Mouse (Mus musculus) thymus, postnatal 36 days (tissue): ENCODE results near the gene Impad1.

Experiments
- DNase-seq, 2 experiments: peaks; one replicate each; pipeline ENCODE4 v3.0.0; 2022; ENCODE audit warnings: mixed read lengths in 2 of 2

Impad1 gene

DNA sequence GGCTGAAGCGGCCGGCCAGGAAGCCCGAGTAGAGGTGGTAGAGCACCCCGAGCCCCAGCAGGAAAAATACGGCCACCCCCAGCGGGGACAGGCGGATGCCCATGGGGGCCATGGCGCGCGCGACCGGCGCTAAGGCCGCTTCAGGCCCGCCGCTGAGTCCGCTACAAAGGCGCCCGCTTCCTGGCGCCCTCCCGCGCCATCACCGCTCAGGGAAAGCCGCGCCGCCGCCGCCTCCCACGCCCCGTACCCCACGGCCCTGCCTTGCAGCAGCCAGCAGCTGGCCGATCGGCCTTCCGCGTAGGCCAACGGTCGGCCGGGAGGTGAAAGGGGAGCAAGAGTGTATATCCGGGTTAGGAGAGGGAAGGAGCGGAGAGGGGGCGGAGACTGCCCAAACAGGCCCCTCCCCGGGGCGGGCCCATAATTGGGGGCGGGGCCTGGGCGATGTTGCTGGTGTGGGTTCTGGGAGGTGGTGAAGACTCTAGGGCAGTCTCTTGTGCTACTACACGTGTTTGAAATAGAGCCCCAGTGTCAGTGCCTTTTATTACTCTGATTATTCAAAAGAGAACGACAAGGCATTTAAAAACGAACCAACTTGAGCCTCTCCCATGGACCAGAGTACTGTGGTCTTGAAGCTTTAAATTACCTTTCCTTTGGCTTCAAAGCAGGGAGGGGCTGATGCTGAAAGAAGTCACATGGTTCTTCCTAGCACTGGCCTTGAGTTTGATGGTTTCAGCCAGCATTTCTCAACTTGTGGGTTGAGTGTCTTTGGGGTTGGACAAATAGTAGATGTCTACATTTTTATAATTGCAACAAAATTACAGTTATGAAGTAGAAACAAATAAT lies at the start of gene Impad1:
TSS of gene Impad1 (minus strand) at position 364 of the 843 bp plus-strand sequence.
- peak; percentile 89 for DNase-seq

DNA sequence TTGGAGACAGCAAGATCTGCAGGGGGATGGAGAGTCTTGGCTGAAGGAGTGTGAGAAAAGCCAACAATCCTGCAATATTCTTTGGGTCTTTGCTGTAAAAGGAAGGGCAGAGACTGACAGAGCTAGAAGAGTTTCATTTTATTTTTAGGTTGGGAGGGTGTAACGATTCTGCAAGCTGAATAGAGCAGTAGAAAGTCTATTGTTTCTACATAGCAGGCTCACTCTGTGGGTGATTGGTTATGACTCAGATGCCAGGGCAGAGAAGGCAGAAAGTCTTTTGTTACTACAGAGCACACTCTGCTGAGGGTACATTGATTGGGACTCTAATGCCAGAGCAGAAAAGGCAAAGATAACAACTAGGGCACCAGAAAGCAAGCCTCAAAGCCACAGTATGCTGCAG lies 47.0 kb upstream of the Impad1 start:
- DNase-seq, result no peak

DNA sequence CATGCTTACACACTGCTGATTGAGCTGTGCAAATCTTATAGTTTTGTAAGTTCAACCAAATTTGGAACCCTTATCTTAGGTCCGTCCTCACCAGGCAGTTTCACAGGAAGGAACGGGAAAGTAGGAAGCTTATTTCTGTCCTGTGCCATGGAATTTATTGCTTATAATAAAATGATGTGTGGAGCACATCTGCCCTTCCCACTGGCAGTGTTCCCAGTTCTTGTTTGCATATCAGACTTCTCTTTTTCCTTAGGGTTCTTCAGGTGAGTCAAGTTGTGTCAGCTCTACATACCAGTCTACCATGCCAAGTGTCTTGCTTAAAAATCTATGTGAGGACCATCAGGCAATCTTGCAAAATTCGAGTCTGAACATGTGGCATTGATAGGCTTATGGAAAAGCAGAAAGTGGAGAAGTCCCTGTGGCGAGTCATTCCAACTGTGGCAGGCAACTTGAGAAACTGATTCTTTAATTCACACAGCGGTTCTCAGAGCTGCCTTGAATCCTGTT lies 40.7 kb upstream of the Impad1 start:
- DNase-seq, result no peak

DNA sequence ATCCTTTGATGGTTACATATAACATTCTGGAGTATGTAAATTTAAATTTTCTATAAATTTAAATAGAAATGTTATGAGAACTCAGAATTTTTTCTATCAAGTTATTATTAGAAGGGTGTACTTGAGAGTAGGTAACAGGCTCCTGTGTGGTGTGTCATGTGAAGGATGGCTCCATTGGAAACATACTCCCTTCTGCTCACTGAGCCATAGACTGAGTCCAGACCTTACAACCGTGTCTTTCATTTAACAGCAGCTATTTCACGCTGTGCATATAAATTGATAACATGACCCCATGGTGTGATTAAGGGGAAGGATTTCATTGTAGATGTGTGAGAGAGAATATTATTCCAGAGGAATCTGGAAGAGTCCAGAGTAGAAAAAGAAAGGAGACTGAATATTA lies 35.0 kb upstream of the Impad1 start:
- no peak for DNase-seq

DNA sequence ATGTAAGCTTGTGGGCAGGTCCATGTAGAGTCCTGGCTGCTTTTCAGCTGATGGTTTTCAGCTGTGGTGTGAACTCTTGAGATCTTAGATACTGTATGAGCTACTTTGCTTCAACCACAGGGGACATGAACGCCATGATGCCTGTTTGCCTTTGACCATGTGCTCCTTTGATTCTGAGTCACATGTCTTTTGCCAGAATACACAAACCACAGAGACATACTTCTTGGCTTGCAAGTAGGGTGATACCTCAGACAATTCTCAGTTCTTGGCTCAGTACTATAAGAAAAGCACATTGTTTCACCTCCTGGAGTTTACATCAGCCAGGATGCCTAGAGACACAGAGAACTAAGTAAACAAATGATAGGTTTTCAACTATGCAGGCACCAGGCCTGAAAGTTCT lies 29.0 kb upstream of the Impad1 start:
- DNase-seq, result no peak

DNA sequence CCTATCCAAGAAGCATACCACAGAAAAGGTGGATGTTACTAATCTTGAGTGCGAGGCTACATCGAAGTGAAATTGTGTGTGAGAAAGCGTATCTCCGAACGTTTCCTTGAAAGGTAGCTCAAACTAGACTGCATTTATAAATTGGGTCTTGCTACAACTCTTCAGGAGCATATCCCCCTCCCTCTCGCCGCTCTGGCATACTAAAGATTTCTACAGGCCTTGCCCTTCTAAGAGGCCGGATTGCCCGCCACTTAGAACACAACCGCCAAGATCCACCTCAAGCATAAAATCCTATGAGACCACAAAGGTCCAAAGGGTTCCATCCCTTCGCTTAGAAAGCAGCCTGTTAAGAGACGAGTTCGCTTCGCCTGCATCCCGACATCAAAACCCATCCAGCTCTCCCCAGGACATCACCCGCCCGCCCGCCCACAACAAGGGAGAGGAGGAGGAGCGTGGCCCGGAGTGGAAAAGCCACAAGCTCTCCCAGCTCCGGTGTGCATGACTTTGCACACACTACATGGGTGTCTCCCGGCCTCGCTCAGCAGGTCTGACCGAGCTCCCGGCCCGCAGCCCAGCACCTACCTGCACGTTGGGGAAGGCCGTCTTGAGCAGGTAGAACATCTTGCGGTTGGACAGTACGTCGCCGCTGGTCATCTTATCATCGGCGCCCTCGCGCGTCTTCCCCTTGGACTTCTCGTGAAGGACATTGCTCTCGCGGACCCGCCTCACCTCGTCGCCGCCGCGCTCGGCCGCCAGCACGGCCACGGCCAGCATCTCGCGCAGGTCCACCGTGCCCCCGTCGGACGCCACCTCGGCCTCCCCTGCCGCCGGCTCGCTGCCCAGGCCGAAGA lies 789 bp downstream of the Impad1 start:
- peak; percentile 25 to 43 for DNase-seq

DNA sequence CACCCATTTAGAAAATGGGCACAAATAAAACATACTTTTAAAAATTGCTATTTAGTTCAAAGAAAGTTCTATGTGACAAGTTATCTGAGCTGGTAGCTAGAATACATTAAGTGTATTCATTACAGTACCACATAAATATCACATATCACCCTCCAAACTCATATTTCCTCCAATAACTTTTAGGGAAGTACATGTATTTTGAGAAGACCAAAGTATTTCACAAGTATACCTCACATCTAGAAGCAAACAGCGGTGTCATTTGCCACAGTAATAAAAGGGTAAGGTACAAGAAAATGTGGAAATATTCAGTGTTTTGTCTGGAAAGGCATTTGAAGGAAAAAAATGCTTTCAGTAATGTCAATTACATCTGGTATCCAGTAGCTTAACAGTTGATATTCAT lies 2.0 kb downstream of the Impad1 start:
- DNase-seq, result no peak

DNA sequence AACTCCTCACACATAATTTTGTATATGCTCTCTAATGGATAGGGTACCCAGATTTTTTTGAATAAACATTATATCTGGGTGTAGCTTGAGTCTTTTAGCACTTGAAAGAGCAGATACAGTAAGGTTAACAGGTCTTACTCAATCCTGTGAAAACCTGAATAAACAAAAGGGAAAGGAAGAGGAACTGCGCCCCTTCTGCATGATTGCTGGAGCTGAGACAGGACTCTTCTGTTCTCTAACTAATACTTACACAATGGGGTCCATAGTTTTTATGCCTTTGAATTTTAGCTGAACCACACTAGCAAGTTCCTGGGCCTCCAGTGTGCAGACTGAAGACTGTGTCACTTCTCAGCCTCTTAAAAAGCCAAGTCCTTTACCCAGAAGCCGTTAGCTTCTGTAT lies 8.0 kb downstream of the Impad1 start:
- DNase-seq, result no peak

DNA sequence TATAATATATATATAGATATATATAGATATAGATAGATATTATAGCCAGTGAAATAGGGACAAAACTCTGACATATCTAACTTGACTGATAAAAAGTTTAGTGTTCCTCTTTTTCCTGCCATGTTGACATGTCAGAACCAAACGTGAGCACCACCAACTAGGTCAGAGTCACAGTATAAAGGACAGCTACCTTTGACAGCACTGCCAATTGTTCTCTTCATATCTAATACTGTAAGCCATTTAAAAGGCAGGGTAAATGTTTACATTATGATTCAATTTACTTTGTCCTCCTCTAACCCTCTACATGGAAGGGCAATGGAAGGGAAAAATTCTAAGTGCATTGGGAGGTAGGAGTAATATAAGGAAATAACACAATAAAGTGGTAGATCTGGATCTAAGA lies 8.8 kb downstream of the Impad1 start:
- DNase-seq, result no peak

DNA sequence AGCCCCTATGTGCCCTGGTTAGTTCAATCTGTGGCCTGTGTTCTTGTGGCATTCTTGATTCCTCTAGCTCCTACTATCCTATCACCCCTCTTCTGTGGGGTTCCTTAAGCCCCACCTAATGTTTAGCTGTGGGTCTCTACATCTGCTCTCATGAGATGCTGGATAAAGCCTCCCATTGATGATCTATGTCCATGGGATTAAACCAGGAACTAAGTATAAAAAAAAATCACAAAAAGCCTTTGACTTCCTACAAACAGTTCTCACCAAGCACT lies 9.5 kb downstream of the Impad1 start:
- DNase-seq, result no peak

DNA sequence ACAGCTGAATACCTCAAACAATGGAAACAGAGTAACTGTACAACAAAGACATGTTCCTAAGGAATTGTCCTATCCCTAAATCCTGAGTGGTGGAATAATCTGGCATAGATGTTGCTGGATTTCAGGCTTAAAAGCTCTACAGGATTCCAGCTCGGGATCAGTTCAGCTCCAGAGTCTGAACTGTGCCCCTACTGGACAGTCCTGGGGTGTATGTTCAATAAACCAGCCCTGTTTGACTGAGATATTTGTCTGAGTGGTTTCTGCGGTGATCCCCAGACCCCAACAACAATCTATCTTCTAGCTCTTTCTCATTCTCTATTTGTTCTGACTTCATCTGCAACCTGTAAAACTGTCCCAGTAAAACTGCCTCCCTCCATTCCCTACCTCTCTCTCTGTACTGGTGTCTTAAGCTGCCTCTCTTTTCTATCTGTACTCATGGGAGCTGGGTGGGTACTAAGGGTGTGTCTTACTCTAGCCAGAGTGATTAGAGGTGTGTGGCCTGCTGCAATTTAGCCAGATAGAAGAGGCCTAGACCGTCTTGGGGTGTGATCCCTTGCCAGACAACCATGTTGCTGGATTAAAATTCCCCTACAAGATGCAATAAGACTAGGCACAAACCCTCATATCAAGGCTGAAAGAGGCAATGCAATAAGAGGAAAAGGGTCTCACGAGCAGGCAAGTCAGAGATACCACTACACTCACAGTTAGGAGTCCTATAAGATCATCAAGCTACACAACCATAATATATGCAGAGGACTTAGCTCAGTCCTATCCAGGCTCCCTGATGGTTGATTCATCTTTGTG lies 10.1 kb downstream of the Impad1 start:
- DNase-seq, result no peak

DNA sequence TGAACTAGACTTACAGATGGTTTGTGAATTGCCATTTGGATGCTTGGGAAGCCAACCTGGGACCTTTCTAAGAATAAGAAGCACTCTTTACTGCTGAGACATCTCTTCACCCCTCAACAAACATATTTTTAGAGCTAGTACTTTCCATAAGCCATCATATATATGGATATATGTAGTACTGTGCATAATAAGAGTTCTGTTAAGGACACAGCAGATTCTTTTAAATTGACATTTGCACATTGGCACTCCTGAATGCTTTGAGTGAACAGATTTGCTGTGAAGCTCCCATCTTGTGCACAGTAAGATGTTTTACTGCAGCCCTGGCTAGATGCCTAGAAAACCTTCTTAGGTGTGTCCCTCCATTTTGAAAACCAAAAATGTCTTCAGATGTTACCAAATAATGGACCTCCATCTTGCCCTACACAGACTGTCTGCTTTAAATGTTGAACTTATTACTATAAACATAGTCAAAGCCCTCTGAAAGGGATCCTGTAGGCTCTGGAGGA lies 13.8 kb downstream of the Impad1 start:
- DNase-seq, result no peak

DNA sequence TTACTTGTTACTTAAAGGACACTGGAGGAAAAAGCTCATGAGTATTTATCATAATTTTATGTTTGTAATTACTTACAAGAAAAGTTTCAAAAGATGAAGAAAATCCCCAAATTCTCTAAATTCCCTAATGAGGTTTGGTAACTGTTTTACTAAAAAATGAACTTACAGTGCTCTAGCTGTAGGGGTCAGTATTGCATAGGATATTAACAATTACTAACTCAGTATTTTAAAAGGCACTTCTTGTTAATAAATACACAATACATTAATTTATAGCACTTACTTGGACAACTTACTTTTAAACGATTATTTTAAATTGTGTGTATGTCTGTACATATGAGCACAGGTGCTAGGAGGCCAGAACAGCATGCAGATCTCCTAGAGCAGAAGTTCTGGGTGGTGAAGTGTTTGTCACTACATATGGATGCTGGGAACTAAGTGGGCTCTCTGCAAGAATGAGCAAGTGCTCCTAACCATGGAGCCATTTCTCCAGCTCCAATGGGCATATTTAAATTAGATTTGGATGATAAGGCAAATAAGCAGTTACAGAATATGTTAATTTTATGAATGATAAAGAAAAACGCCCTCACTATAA lies 21.5 kb downstream of the Impad1 start:
- no peak for DNase-seq

DNA sequence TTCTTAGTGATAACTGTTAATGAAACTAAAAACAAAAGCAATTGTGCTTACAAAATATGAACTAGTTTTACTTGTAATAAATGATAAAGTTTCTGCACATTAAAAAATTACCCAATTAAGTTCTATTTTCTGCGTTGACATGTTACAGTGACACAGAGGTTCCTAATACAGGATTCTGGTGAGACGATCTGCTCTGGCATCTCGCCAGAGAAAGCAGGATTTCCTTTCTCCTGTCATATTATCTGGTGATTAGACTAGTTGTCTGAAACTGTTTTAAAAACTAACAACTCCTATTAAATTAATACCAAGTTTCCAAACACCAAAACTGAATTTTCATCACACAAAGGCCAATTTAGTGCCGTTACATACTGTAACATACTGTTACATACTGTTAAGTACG lies 27.3 kb downstream of the Impad1 start:
- no peak for DNase-seq

DNA sequence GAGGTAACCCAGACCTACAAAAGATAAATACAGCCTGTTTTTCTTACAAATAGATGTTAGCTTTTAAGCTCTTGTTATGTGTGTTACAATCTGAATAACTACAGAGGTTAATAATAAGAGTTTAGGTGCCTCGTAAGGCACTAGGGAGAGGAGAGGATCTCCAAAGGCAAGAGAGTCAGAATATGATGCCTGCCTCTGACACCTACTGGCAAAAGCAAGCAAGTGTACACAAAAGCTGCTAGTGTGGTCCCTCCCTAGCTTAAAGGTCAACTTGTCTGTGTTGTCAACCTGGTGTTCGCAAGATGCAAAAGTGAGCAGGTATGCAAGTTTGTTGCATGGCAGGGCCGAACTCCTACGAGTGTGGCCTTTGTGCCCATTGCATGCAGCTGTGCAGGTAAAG lies 34.8 kb downstream of the Impad1 start:
- no peak for DNase-seq

DNA sequence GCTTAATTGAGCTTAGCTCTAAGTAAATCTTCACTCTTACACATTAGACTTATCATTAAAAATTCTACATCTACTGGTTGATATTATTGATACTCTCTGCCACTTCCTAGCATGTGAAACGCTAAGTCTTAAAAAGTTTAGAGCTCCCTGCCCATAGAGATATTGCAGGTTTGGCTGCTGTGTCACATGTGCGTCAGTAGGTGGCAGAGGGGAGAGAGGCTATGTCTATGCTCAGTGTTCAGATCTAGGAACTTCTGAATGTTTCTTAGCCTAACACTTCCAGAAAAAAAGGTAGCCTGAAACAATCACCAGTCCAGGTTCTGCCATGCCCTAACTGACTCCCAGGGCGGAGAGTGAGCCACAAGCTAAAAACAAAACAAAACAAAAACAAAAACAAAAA lies 63.7 kb downstream of the Impad1 start:
- no peak for DNase-seq

DNA sequence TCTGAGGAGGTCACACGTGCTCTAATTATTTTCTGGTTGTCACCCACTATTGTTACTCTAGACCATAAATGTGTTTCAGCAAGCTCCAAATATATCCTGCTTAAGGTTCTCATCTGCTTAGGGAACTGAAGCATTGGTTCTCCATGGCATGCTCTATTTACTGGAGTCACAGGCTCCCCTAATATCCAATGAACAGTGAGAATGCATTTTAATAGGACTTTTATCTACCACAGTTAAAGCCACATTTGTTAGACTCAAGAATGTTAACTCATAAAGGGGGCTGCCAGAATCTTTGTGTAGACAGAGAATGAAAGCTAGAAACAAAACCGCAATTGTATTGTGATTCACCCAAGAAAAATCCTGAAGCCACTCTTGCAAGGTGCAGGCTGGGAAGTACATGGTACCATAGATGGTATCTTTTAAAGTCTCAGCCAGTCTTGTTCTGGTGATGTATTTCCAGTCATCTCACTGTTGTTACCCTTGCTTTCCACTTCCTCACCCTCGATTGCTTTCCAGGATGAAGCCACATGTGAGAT lies 66.8 kb downstream of the Impad1 start:
- no peak for DNase-seq

DNA sequence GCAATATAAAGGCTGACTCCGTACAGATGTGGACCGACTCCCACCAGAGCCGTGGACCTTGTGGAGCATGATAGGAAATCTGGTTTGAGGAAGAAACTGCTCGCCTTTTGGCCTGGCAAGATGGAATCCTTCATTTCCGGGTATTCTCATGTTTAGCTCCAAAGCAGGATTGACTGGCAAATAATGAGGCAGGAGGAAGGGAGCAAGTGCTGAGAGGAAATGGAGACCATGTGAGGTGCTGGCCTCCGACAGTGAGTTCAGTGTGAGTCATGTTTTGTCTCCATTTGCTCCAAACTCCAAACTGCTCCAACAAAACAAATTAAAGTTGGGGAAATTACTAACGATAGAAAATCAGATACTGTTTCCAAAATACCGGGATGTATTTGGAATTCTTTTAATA lies 69.3 kb downstream of the Impad1 start:
- DNase-seq, result no peak

DNA sequence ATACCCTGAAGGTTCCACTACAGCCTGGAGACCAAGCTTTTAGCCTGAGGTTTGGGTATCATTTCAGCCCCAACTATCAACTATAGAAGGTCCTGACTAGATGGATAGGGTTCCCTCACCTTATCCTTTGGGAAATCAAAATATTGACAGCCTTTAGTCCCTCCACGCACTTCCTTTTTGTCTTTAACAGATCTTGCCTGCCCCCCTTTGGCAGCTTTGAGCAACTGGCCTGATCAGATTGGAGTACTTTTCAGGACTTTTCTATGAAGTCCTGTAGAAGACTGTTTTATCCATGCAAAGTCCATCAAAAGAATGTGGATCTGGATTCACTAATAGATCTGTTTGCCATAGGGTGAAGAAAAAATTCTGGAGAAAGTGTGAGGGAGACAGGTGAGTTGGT lies 71.1 kb downstream of the Impad1 start:
- no peak for DNase-seq

DNA sequence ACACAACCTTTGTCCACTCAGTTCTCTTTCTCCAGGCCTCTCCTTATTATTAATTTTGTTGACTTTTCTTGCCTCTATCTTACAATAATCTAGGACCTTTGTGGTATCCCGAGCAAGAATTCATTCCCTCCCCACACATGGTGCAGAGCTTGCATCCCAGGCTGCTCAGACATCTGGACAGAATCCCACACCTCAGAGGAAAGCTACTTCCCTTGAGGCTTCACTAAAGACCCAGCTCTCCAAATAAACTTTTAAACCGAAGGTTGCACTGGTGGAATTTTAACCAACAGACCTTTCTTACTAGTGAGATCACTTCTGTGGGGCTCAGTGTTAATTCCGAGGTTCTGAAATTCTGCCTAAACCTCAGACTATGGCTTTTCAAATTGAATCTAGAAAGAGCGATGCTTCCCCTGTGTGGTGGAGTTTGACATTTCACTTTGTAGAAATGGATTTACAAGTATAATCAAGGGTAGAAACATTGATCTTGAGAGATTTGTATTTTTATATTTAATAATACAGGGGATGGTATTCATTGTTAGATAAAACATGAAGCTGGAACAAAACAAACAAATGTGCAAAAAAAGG lies 75.3 kb downstream of the Impad1 start:
- no peak for DNase-seq
